Mouse (Mus musculus) limb, embryonic 14.5 days (tissue): Measurements from ENCODE around the gene Thap7. TPM values are rescaled to one million over a fixed set of nuclear protein-coding genes. Genes with fewer than 3 reads are reported as not detected.

ENCODE experiments used
- ATAC-seq: fragments of 200-750 bp; cut with Nextera tagmentation; 2 replicates; pipeline ENCODE4 v1.8.0; 2017; ENCODE audit warnings: low read depth, moderate number of reproducible peaks, moderate TSS enrichment; ENCODE audit not compliant: low FRiP score
- DNase-seq: peaks from one replicate; pipeline ENCODE4 v3.0.0-alpha.2; 2015; ENCODE audit warnings: low spot score
- H3K27ac ChIP-seq: fragments of 300-500 bp; sonication (generic); replicated peaks from 2 replicates; pipeline ENCODE4 v1.5.1; 2014; ENCODE audit warnings: low read depth, mild to moderate bottlenecking, low read length, moderate library complexity, mixed read lengths
- H3K27me3 ChIP-seq: fragments of 300-500 bp; sonication (generic); 2 replicates; pipeline ENCODE4 v1.6.1; 2014; ENCODE audit warnings: low read length, mixed read lengths; ENCODE audit not compliant: control insufficient read depth, insufficient read depth
- H3K36me3 ChIP-seq: fragments of 300-500 bp; sonication (generic); 2 replicates; pipeline ENCODE4 v1.6.1; 2014; ENCODE audit warnings: mild to moderate bottlenecking, low read length, moderate library complexity, mixed read lengths; ENCODE audit not compliant: control insufficient read depth, insufficient read depth
- H3K4me1 ChIP-seq: fragments of 300-500 bp; sonication (generic); 2 replicates; pipeline ENCODE4 v1.6.1; 2014; ENCODE audit warnings: antibody characterized with exemption, low read length, mixed read lengths; ENCODE audit not compliant: control insufficient read depth, insufficient read depth
- H3K4me2 ChIP-seq: fragments of 300-500 bp; sonication (generic); replicated peaks from 2 replicates; pipeline ENCODE4 v1.6.1; 2014; ENCODE audit warnings: low read depth, mild to moderate bottlenecking, low read length, moderate library complexity; ENCODE audit not compliant: severe bottlenecking
- H3K4me3 ChIP-seq: fragments of 300-500 bp; sonication (generic); replicated peaks from 2 replicates; pipeline ENCODE4 v1.5.1; 2014; ENCODE audit warnings: low read length
- H3K9ac ChIP-seq: fragments of 300-500 bp; sonication (generic); 2 replicates; pipeline ENCODE4 v1.6.1; 2014; ENCODE audit warnings: mild to moderate bottlenecking, low read depth, low read length, moderate library complexity; ENCODE audit not compliant: severe bottlenecking
- H3K9me3 ChIP-seq: fragments of 300-500 bp; sonication (generic); 2 replicates; pipeline ENCODE4 v1.6.1; 2016; ENCODE audit warnings: low read length; ENCODE audit not compliant: control insufficient read depth
- POLR2A ChIP-seq: fragments of 200-500 bp; IDR thresholded peaks from 2 replicates; pipeline ENCODE4 v1.8.0; 2012; ENCODE audit warnings: inconsistent platforms, mild to moderate bottlenecking, moderate library complexity, borderline replicate concordance; ENCODE audit not compliant: insufficient read depth, insufficient read length; ENCODE audit errors: extremely low read depth
- WGBS: fragments of 180-500 bp; shearing (Covaris S2); extraction: QIAGEN DNeasy Blood & Tissue Kit; methylation state at CpG from one replicate; pipeline ENCODE4 v1.1.7; 2014; 5-methylcytosine and 5-hydroxymethylcytosine counted together
- polyA plus RNA-seq, 2 experiments: library from polyadenylated mRNA; depleted of rRNA in 1 of 2; stranded (reverse) in 1 of 2; unstranded in 1 of 2; fragments of >200 nt; fragmentation: Nextera tagmentation in 1 of 2; extraction: Ambion mirVana in 1 of 2; gene quantifications; 2 replicates each; pipeline versions ENCODE4 v1.2.1 to v1.2.3; 2012 to 2014

The Thap7 gene
- polyA plus RNA-seq, 2 experiments: 63.2 to 91.9 TPM

- no peak for TF ChIP-seq POLR2A
- H3K4me1 ChIP-seq: no peaks in the 10 kb centered on the region
- no peak overlapping the region for H3K4me2 ChIP-seq
- no peak overlapping the region for H3K9ac ChIP-seq
- H3K27me3 ChIP-seq: no peaks in the 10 kb centered on the region
- H3K27ac ChIP-seq: no peak overlapping the region
- H3K36me3 ChIP-seq: peaks cover 96% of the 10 kb centered on the region
- H3K9me3 ChIP-seq: no peaks in the 10 kb centered on the region
- WGBS: 95% methylated on average over 11 of the region's 11 CpGs
- no peak overlapping the region for H3K4me3 ChIP-seq
- ATAC-seq: no peak
- no peak for DNase-seq
Measured at GRCm38 (mm10) chr16:17524156-17524555, 6.8 kb downstream of the Thap7 start.

- Histone ChIP-seq H3K27me3 (no peaks in the 10 kb centered on the region), H3K4me3 (no peak overlapping the region), H3K27ac (no peak overlapping the region), H3K4me2 (no peak overlapping the region), H3K9ac (no peak overlapping the region), H3K36me3 (peaks cover 90% of the 10 kb centered on the region), H3K9me3 (no peaks in the 10 kb centered on the region), H3K4me1 (no peaks in the 10 kb centered on the region)
- TF ChIP-seq POLR2A: no peak
- 86% methylated on average over 2 of the region's 2 CpGs for WGBS
- ATAC-seq (no peak), DNase-seq (no peak)
Measured at GRCm38 (mm10) chr16:17518910-17519309, 12.0 kb downstream of the Thap7 start.

- Histone ChIP-seq H3K27me3 (no peaks in the 10 kb centered on the region), H3K4me3 (no peak overlapping the region), H3K9ac (peak overlapping the region; percentile 12; the same call in 1 of the 2 replicates), H3K27ac (no peak overlapping the region), H3K4me2 (no peak overlapping the region), H3K36me3 (peaks cover 48% of the 10 kb centered on the region), H3K4me1 (peaks cover 10% of the 10 kb centered on the region), H3K9me3 (no peaks in the 10 kb centered on the region)
- DNase-seq (no peak), ATAC-seq (no peak)
- TF ChIP-seq POLR2A: no peak
- 90% methylated on average over 4 of the region's 4 CpGs for WGBS
Measured at GRCm38 (mm10) chr16:17511431-17511830, 19.5 kb downstream of the Thap7 start.

DNA sequence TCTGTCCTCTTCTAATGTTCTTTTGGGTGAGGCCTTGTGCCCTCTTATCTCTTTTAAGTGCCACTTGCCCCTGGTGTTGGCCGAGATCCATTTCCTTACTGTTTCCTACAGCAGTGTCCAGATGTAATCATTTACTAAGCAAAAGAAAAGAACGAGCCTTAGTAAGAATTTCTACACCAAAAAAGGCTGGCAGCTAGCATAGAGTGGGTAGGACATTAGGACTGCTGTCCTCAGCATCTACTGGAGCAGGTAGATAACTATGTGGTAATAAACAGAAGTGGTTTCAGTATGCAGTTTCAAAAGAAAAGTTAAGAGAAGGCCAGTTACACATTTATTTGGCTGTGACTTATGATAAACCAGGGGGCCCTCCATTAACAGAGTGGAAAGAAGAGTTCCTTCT lies 20.2 kb downstream of the Thap7 start:
- H3K4me3 ChIP-seq: no peak overlapping the region
- H3K4me2 ChIP-seq: no peak overlapping the region
- 95% methylated on average over 2 of the region's 2 CpGs for WGBS

DNA sequence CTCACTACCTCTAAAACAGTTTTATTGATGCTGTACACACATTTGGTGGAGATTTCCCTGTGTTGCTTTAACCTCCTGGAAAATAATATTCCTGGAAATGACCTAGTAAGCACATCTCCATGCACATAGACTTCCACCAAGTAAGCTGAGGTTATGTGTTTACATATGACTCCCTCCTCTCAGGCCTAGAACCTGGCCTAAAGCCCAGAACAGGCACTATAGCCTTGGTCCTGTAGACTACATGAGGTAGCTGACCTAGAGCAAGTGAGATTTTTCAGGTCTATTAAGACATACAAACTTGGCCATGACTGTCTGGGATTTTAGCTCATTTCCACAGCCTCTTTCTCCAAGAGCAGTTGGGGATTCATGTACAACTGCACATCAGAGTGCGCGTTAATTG lies 20.8 kb downstream of the Thap7 start:
- Histone ChIP-seq H3K4me1 (peaks cover 10% of the 10 kb centered on the region), H3K36me3 (peaks cover 35% of the 10 kb centered on the region), H3K9ac (no peak overlapping the region), H3K27ac (no peak overlapping the region), H3K9me3 (no peaks in the 10 kb centered on the region), H3K4me3 (no peak overlapping the region), H3K27me3 (no peaks in the 10 kb centered on the region), H3K4me2 (peak overlapping the region; percentile 59)
- WGBS: 98% methylated on average over 2 of the region's 2 CpGs
- no peak for TF ChIP-seq POLR2A
- no peak for DNase-seq
- ATAC-seq: no peak

More for the DNA sequence above, 20.2 kb downstream of the Thap7 start:
- Histone ChIP-seq H3K36me3 (peaks cover 41% of the 10 kb centered on the region), H3K27ac (no peak overlapping the region), H3K9me3 (no peaks in the 10 kb centered on the region), H3K9ac (no peak overlapping the region), H3K27me3 (no peaks in the 10 kb centered on the region), H3K4me1 (peaks cover 10% of the 10 kb centered on the region)
- no peak for DNase-seq
- ATAC-seq: no peak
- TF ChIP-seq POLR2A: no peak

GRCm38 (mm10) chr16:17509240-17509597 lies 21.7 kb downstream of the Thap7 start:
- Histone ChIP-seq H3K4me1 (peaks cover 10% of the 10 kb centered on the region), H3K36me3 (peaks cover 32% of the 10 kb centered on the region), H3K27me3 (no peaks in the 10 kb centered on the region), H3K9ac (peak overlapping the region; percentile 86), H3K9me3 (no peaks in the 10 kb centered on the region), H3K4me3 (peak overlapping the region; percentile 76), H3K27ac (0 out of 2 replicates have a peak overlapping the region, but pooled peaks have one; percentile 90), H3K4me2 (peak overlapping the region; percentile 59)
- 14% methylated on average over 9 of the region's 9 CpGs for WGBS
- DNase-seq: no peak
- ATAC-seq: no peak
- no peak for TF ChIP-seq POLR2A
